Mouse (Mus musculus): Measurements from ENCODE around the gene Pard3b. TPM values are rescaled to one million over a fixed set of nuclear protein-coding genes. Genes with fewer than 3 reads are reported as not detected.

Pard3b gene
- total RNA-seq, 2 experiments from 2014 or later, result 12.6 to 13.0 TPM

GRCm38 (mm10) chr1:62466544-62466943, 827.9 kb downstream of the Pard3b start:
- DNase-seq, result no peak

- peak in 1 of 2 experiments; percentile 10 for DNase-seq
Measured at GRCm38 (mm10) chr1:62483059-62483458, 844.4 kb downstream of the Pard3b start.

GRCm38 (mm10) chr1:62488871-62489270, 850.2 kb downstream of the Pard3b start:
- no peak for DNase-seq

GRCm38 (mm10) chr1:62499146-62499545, 860.5 kb downstream of the Pard3b start:
- DNase-seq, result peak in 1 of 2 experiments; percentile 22

GRCm38 (mm10) chr1:62510501-62510900, 871.9 kb downstream of the Pard3b start:
- DNase-seq, result no peak

GRCm38 (mm10) chr1:62511681-62512080, 873.1 kb downstream of the Pard3b start:
- DNase-seq, result no peak

GRCm38 (mm10) chr1:62518621-62519213, 880.1 kb downstream of the Pard3b start:
- DNase-seq, result no peak

- DNase-seq, result no peak
Measured at GRCm38 (mm10) chr1:62521368-62521767, 882.7 kb downstream of the Pard3b start.

- DNase-seq, result peak; percentile 15 to 37
Measured at GRCm38 (mm10) chr1:62522761-62523160, 884.1 kb downstream of the Pard3b start.

GRCm38 (mm10) chr1:62527788-62528187, 889.2 kb downstream of the Pard3b start:
- no peak for DNase-seq

- no peak for DNase-seq
Measured at GRCm38 (mm10) chr1:62529941-62530340, 891.3 kb downstream of the Pard3b start.

- no peak for DNase-seq
Measured at GRCm38 (mm10) chr1:62532426-62533126, 894.0 kb downstream of the Pard3b start.

- no peak for DNase-seq
Measured at GRCm38 (mm10) chr1:62548953-62549352, 910.3 kb downstream of the Pard3b start.

GRCm38 (mm10) chr1:62550546-62550945, 911.9 kb downstream of the Pard3b start:
- DNase-seq, result no peak

- DNase-seq, result peak; percentile 4 to 20
Measured at GRCm38 (mm10) chr1:62551516-62551915, 912.9 kb downstream of the Pard3b start.

GRCm38 (mm10) chr1:62555838-62556237, 917.2 kb downstream of the Pard3b start:
- no peak for DNase-seq

- no peak for DNase-seq
Measured at GRCm38 (mm10) chr1:62562987-62563386, 924.4 kb downstream of the Pard3b start.

- no peak for DNase-seq
Measured at GRCm38 (mm10) chr1:62564245-62565119, 925.9 kb downstream of the Pard3b start.

- no peak for DNase-seq
Measured at GRCm38 (mm10) chr1:62565120-62565809, 926.6 kb downstream of the Pard3b start.

GRCm38 (mm10) chr1:62566596-62566995, 928.0 kb downstream of the Pard3b start:
- DNase-seq, result no peak

- DNase-seq, result no peak
Measured at GRCm38 (mm10) chr1:62576939-62577590, 938.4 kb downstream of the Pard3b start.
